Mouse (Mus musculus) spleen, adult 2 months (tissue): Measurements from ENCODE around the gene H2al1g.
"Not testable (repeated sequence)": the region's sequence is repeated elsewhere in the genome, so short reads cannot be mapped to it uniquely, and the experiment has no call there.

ENCODE experiments used
- CTCF ChIP-seq: fragments of 200-500 bp; IDR thresholded peaks from 2 replicates; pipeline ENCODE4 v1.5.1; 2011; ENCODE audit warnings: mild to moderate bottlenecking, inconsistent platforms; ENCODE audit not compliant: insufficient read depth, insufficient read length, insufficient replicate concordance; ENCODE audit errors: extremely low read depth
- POLR2A ChIP-seq: fragments of 200-500 bp; IDR thresholded peaks from 2 replicates; pipeline ENCODE4 v1.6.1; 2011; ENCODE audit warnings: low read depth, low read length, inconsistent platforms

GRCm38 (mm10) chrX:11321192-11321591 is 3.1 kb downstream of the H2al1g start, which contains the start of gene H2al1h:
- not testable (repeated sequence) for TF ChIP-seq CTCF, POLR2A
